Mouse (Mus musculus): ENCODE measurements around the gene Intu. TPM values are rescaled to one million over a fixed set of nuclear protein-coding genes. Genes with fewer than 3 reads are reported as not detected.

Intu gene
- polyA plus RNA-seq, 1 experiment = 4.0 TPM

DNA sequence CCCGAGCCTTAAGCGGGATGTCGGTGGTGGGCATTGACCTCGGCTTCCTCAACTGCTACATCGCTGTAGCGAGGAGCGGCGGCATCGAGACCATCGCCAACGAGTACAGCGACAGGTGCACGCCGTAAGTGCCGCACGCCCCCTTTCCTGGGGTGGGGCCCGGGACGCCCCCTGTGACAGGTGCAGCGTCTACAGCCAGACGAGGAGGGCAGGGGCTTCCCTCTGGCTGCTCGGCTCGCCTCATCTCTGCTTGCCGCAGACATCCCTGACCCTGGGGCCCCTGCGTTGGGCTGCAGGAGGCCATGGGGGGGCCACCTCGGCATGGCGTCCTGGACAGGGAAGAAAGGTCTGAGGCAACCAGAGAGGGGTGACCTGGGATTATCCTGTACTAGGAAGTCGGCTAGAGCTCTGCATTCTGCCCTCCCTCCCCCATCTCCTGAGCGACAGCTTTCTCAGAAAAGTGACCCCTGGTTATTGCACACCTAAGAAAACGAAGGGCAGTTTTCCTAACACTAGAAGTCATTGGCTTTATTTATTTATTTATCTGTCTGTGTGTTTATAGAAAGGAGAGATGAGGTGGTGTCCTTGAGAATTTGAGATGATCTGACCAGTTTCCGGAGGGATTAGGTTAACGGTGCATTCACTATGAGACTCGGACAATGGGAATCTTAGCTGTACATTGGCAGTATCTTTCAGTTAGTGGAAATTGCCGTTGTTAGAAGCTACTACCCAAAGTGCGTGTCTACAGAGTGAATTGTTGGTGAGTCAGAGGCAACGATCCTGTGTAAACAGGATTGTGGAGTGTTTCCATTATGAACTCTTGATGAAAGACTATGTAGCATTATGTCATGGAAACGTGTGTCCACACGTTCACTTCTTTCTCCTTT lies 214.8 kb downstream of the Intu start:
- Histone ChIP-seq H3K27ac (ENCODE audit: insufficient read depth, low read length) (peak overlapping the region; percentile 52), H3K27me3 (ENCODE audit: control insufficient read depth, insufficient read depth, low read length) (no peaks in the 10 kb centered on the region), H3K4me1 (ENCODE audit: control insufficient read depth, insufficient read depth, low read length) (no peaks in the 10 kb centered on the region; the same call in 1 of the 2 replicates), H3K4me3 (replicated peaks; ENCODE audit: insufficient read depth, low read depth, low read length) (peak overlapping the region; percentile 71)
- WGBS = under 1% methylated on average over 37 of the region's 37 CpGs
- no peak for TF ChIP-seq CTCF (IDR thresholded peaks at IDR 0.05; ENCODE audit: borderline replicate concordance, insufficient read depth, low read depth, low read length)
- TF ChIP-seq POLR2A (IDR thresholded peaks at IDR 0.05; ENCODE audit: borderline replicate concordance, insufficient read depth, low read length) = no peak
- DNase-seq = no peak

Other genes with a start within 250 kb of the Intu start
- gene Slc25a31, start 177.6 kb downstream of the Intu start, polyA plus RNA-seq (2012; rRNA removed) = 0.15 TPM in 1 of 2 replicates, not detected in the other
- 70.7 and 71.3 TPM in 2 replicates for gene Hspa4l, start 213.2 kb downstream of the Intu start, polyA plus RNA-seq (2012; rRNA removed)